Mouse (Mus musculus) cerebellum, adult 2 months (tissue): ENCODE data around the gene Mndal.
"Not testable (repeated sequence)": the region's sequence is repeated elsewhere in the genome, so short reads cannot be mapped to it uniquely, and the experiment has no call there.

Source experiments
- CTCF ChIP-seq: fragments of 200-500 bp; IDR thresholded peaks from 2 replicates; pipeline ENCODE4 v1.5.1; 2011; ENCODE audit warnings: low read depth, mild to moderate bottlenecking, control low read depth, low read length, moderate library complexity, borderline replicate concordance; ENCODE audit not compliant: insufficient read depth
- POLR2A ChIP-seq: fragments of 200-500 bp; IDR thresholded peaks from 2 replicates; pipeline ENCODE4 v1.6.1; 2011; ENCODE audit warnings: low read length, control low read depth, borderline replicate concordance; ENCODE audit not compliant: insufficient read depth

DNA sequence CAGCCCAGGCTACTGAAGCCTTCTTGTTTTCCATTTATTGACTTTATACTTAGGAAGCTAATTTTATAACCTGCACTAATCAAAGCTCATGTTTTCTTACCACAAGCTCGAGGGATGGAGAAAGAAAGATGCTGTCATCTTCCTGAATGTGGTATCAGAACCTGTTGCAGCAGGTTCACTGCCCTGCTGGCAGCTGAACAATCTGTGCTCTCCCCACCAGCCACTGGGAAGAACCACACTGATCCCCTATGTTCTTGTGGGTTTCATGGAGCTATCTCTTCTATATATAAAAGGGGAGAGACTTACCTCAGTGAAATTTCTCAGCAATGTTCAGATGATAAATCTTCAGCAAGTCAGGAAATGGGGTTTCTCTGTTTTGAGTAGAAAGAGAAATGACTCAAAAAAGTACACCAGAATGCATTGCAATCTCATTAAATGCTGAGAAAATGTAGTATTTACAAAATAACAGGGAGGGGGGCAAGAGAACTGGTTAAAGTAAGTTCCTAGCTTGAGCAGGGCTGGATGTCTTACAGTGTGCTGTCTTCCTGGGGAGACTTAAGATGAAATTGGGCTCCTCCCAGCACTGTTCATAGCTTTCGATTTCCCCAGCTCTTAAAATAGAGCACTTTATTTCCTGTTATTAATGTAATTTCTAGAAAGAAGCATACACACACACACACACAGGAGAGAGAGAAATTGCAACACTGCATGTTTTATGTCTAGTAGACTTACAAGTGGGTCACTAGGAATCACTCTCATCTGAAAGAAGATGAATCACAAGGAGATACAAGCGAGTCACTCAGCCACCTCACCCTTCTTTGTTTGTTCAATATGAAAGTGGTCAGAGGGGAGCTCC is at the start of gene Mndal, which contains the start of gene Ifi203:
- TF ChIP-seq CTCF, POLR2A: not testable (repeated sequence)
